Mouse (Mus musculus): ENCODE results near the gene Plcg1. TPM values are rescaled to one million over a fixed set of nuclear protein-coding genes. Genes with fewer than 3 reads are reported as not detected.

Plcg1 gene
- 10 to 100 TPM; 52.7 to 59.0 TPM for polyA plus RNA-seq (2017; shearing (Covaris generic))

GRCm38 (mm10) chr2:160731117-160731838, at the start of gene Plcg1:
Gene Plcg1, plus strand, starts transcription at chr2:160731300.
- ATAC-seq, result peak; percentile 64

- no peak for ATAC-seq
These were observed 30.8 kb upstream of the Plcg1 start for GRCm38 (mm10) chr2:160700271-160700670.

- ATAC-seq, result peak; percentile 85
These were observed 29.5 kb upstream of the Plcg1 start for GRCm38 (mm10) chr2:160701603-160702002.

- ATAC-seq, result no peak
These were observed 28.3 kb upstream of the Plcg1 start for GRCm38 (mm10) chr2:160702824-160703223.

GRCm38 (mm10) chr2:160707673-160708072, 23.4 kb upstream of the Plcg1 start:
- no peak for ATAC-seq

- ATAC-seq, result no peak
These were observed 15.6 kb upstream of the Plcg1 start for GRCm38 (mm10) chr2:160715463-160716030.

GRCm38 (mm10) chr2:160717269-160717668, 13.8 kb upstream of the Plcg1 start:
- no peak for ATAC-seq

GRCm38 (mm10) chr2:160718811-160719210, 12.3 kb upstream of the Plcg1 start:
- ATAC-seq, result no peak

GRCm38 (mm10) chr2:160722714-160723113, 8.4 kb upstream of the Plcg1 start:
- ATAC-seq, result no peak

GRCm38 (mm10) chr2:160723613-160724375, 7.3 kb upstream of the Plcg1 start:
- no peak for ATAC-seq

GRCm38 (mm10) chr2:160724536-160724935, 6.6 kb upstream of the Plcg1 start:
- no peak for ATAC-seq

GRCm38 (mm10) chr2:160725877-160726864, 4.9 kb upstream of the Plcg1 start:
- no peak for ATAC-seq

- ATAC-seq, result no peak
These were observed 2.1 kb upstream of the Plcg1 start for GRCm38 (mm10) chr2:160728972-160729371.

- no peak for ATAC-seq
These were observed 1.7 kb upstream of the Plcg1 start for GRCm38 (mm10) chr2:160729436-160729835.

GRCm38 (mm10) chr2:160729851-160730796, 976 bp upstream of the Plcg1 start:
- no peak for ATAC-seq

GRCm38 (mm10) chr2:160730797-160731116, 343 bp upstream of the Plcg1 start:
- ATAC-seq, result no peak

- ATAC-seq, result no peak
These were observed 750 bp downstream of the Plcg1 start for GRCm38 (mm10) chr2:160731839-160732261.

- no peak for ATAC-seq
These were observed 1.4 kb downstream of the Plcg1 start for GRCm38 (mm10) chr2:160732420-160732995.

- ATAC-seq, result peak; percentile 56
These were observed 2.0 kb downstream of the Plcg1 start for GRCm38 (mm10) chr2:160733131-160733531.

- peak; percentile 16 for ATAC-seq
These were observed 3.2 kb downstream of the Plcg1 start for GRCm38 (mm10) chr2:160734331-160734730.

Data from activated CD4-positive, CD25-positive, alpha-beta regulatory T cell, adult 4 months (primary cell).